Comparison of ENCODE assay signal across 10 mouse cellular contexts in the genomic region with DNA sequence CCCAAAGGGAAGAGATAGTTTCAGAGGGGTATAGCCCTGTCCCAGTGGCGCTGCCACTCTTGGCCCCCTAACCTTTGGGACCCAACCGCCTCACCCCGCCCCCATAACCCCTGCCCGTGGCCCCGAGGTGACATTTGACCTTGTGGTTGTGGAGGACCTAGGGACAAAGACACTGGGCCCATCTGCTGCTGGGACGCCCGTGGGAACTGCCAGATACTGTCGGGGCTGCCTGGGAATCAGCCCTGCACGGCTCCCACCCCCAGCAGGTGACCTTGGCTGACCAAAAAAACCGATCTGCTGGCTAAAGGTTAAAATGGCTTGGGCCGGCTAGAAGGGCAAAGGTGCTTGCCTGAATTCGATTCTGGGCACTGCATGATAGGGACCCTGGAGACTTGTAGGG. TPM values are rescaled to one million over a fixed set of nuclear protein-coding genes. Genes with fewer than 3 reads are reported as not detected.
DNase-seq lines count a peak whose midpoint lies in the region; ATAC-seq lines count a peak whose summit lies in the region.
"Had no signal": no experiment of that assay in that cellular context is flagged by ENCODE, and none has a peak within 500 bp of the region (broad histone marks: within the 10 kb centered on the region; RNA-seq: fewer than 3 reads in every experiment).

No protein-coding gene starts in this region.

- 2% methylated on average over 12 of the region's 12 CpGs for WGBS in midbrain, embryonic 10.5 days
- WGBS in midbrain, embryonic 16.5 days = 13% methylated on average over 12 of the region's 12 CpGs
- 47% methylated on average over 12 of the region's 12 CpGs for WGBS in liver, embryonic 12.5 days (ENCODE audit: insufficient replicate concordance)

- H3K36me3 ChIP-seq in midbrain, embryonic 10.5 days = peaks cover 9% of the 10 kb centered on the region
- no peaks in the 10 kb centered on the region for H3K36me3 ChIP-seq in midbrain, embryonic 16.5 days (ENCODE audit: control insufficient read depth, insufficient read depth, low read length)
- H3K36me3 ChIP-seq in liver, embryonic 12.5 days = peaks cover under 1% of the 10 kb centered on the region; the same call in 1 of the 2 replicates
- H3K36me3 ChIP-seq: forebrain, embryonic 15.5 days had no signal

- no peak overlapping the region for H3K9ac ChIP-seq in midbrain, embryonic 16.5 days (ENCODE audit: low read depth, low read length)
- no peak overlapping the region for H3K9ac ChIP-seq in liver, embryonic 12.5 days

- DNase-seq in adrenal gland, adult 2 months = peak; percentile 63
- DNase-seq in adrenal gland, adult 8-10 months = no peak
- DNase-seq in midbrain, embryonic 10.5 days (ENCODE audit: low spot score) = peak; percentile 71
- DNase-seq in testis, postnatal 14 days (ENCODE audit: low spot score) = no peak
- no peak for DNase-seq in left cerebral cortex, adult 11 months (ENCODE audit: low spot score)
- DNase-seq: thymus, adult 2 months had no signal

- no peaks in the 10 kb centered on the region for H3K9me3 ChIP-seq in midbrain, embryonic 10.5 days (replicated peaks)
- no peaks in the 10 kb centered on the region for H3K9me3 ChIP-seq in midbrain, embryonic 16.5 days (replicated peaks; ENCODE audit: control insufficient read depth, low read length, poor library complexity, severe bottlenecking)
- no peaks in the 10 kb centered on the region for H3K9me3 ChIP-seq in liver, embryonic 12.5 days (replicated peaks)
- H3K9me3 ChIP-seq: forebrain, embryonic 15.5 days had no signal

- peak overlapping the region; percentile 99 for H3K4me3 ChIP-seq in midbrain, embryonic 10.5 days
- no peak overlapping the region for H3K4me3 ChIP-seq in midbrain, embryonic 16.5 days (ENCODE audit: low read depth, low read length)
- H3K4me3 ChIP-seq in liver, embryonic 12.5 days = no peak overlapping the region

- H3K27ac ChIP-seq in midbrain, embryonic 10.5 days (replicated peaks) = peak overlapping the region; percentile 99
- H3K27ac ChIP-seq in midbrain, embryonic 16.5 days (ENCODE audit: low read length) = no peak overlapping the region
- H3K27ac ChIP-seq in liver, embryonic 12.5 days = peak overlapping the region; percentile 69

- H3K27me3 ChIP-seq in midbrain, embryonic 10.5 days (ENCODE audit: low read depth, poor library complexity, severe bottlenecking) = no peaks in the 10 kb centered on the region
- H3K27me3 ChIP-seq in midbrain, embryonic 16.5 days (ENCODE audit: control insufficient read depth, insufficient read depth, low read depth, low read length) = no peaks in the 10 kb centered on the region
- peaks cover 49% of the 10 kb centered on the region for H3K27me3 ChIP-seq in liver, embryonic 12.5 days (replicated peaks)

- ATAC-seq in midbrain, embryonic 16.5 days = no peak
- ATAC-seq in liver, embryonic 12.5 days = no peak
- ATAC-seq in frontal cortex, adult (ENCODE audit: low TSS enrichment) = no peak
- ATAC-seq: forebrain, embryonic 15.5 days had no signal

- H3K4me2 ChIP-seq in midbrain, embryonic 16.5 days (ENCODE audit: low read length) = no peak overlapping the region
- peak overlapping the region; percentile 95 for H3K4me2 ChIP-seq in liver, embryonic 12.5 days
- H3K4me2 ChIP-seq: forebrain, embryonic 15.5 days had no signal

- peaks cover 68% of the 10 kb centered on the region for H3K4me1 ChIP-seq in midbrain, embryonic 10.5 days
- peaks cover 25% of the 10 kb centered on the region for H3K4me1 ChIP-seq in midbrain, embryonic 16.5 days (ENCODE audit: control insufficient read depth, insufficient read depth, low read length)
- peaks cover 46% of the 10 kb centered on the region for H3K4me1 ChIP-seq in liver, embryonic 12.5 days

RNA-seq across cellular contexts. Expression of gene Nr2f6, which starts 1.6 kb away (rescaled TPM):
- total RNA-seq in adrenal gland, adult 2 months (2021) = 10 to 100 TPM; 49.7 to 71.5 TPM
- polyA plus RNA-seq in adrenal gland, adult 2 months (2012; rRNA removed) = 335 and 389 TPM in 2 replicates
- 10 to 100 TPM; 59.1 to 67.2 (median 62.7) TPM for total RNA-seq in adrenal gland, adult 8-10 months (2022)
- 74.7 and 110 TPM in 2 replicates for polyA plus RNA-seq in midbrain, embryonic 10.5 days (2016; fragmentation: Nextera tagmentation; extraction: Ambion mirVana)
- polyA plus RNA-seq in midbrain, embryonic 16.5 days (2015; fragmentation: Nextera tagmentation; extraction: Ambion mirVana) = 19.8 and 20.1 TPM in 2 replicates
- polyA plus RNA-seq in liver, embryonic 12.5 days (2016; fragmentation: Nextera tagmentation; extraction: Ambion mirVana) = 35.3 and 38.8 TPM in 2 replicates

RNA-seq across cellular contexts. Expression of gene Ushbp1, which starts 12.2 kb away (rescaled TPM):
- 10 to 100 TPM; 11.9 to 16.8 TPM for total RNA-seq in adrenal gland, adult 2 months (2021)
- 40.1 and 58.8 TPM in 2 replicates for polyA plus RNA-seq in adrenal gland, adult 2 months (2012; rRNA removed)
- total RNA-seq in adrenal gland, adult 8-10 months (2022) = 10 to 100 TPM; 11.4 to 25.1 (median 18.2) TPM
- 5.0 and 6.3 TPM in 2 replicates for polyA plus RNA-seq in midbrain, embryonic 10.5 days (2016; fragmentation: Nextera tagmentation; extraction: Ambion mirVana)
- polyA plus RNA-seq in midbrain, embryonic 16.5 days (2015; fragmentation: Nextera tagmentation; extraction: Ambion mirVana) = 7.4 and 8.1 TPM in 2 replicates
- 3.6 and 4.0 TPM in 2 replicates for polyA plus RNA-seq in liver, embryonic 12.5 days (2016; fragmentation: Nextera tagmentation; extraction: Ambion mirVana)

RNA-seq across cellular contexts. Expression of gene Ocel1, which starts 12.3 kb away (rescaled TPM):
- 10 to 100 TPM; 16.5 to 17.8 TPM for total RNA-seq in adrenal gland, adult 2 months (2021)
- 32.1 and 36.1 TPM in 2 replicates for polyA plus RNA-seq in adrenal gland, adult 2 months (2012; rRNA removed)
- total RNA-seq in adrenal gland, adult 8-10 months (2022) = 10 to 100 TPM; 15.9 to 18.8 (median 17.7) TPM
- polyA plus RNA-seq in midbrain, embryonic 10.5 days (2016; fragmentation: Nextera tagmentation; extraction: Ambion mirVana) = 4.9 and 6.1 TPM in 2 replicates
- 5.1 and 5.3 TPM in 2 replicates for polyA plus RNA-seq in midbrain, embryonic 16.5 days (2015; fragmentation: Nextera tagmentation; extraction: Ambion mirVana)
- 6.8 and 6.9 TPM in 2 replicates for polyA plus RNA-seq in liver, embryonic 12.5 days (2016; fragmentation: Nextera tagmentation; extraction: Ambion mirVana)

RNA-seq across cellular contexts. Expression of gene Babam1, which starts 13.3 kb away (rescaled TPM):
- total RNA-seq in adrenal gland, adult 2 months (2021) = 100 to 1,000 TPM; 106 to 119 TPM
- 143 and 164 TPM in 2 replicates for polyA plus RNA-seq in adrenal gland, adult 2 months (2012; rRNA removed)
- 100 to 1,000 TPM; 101 to 137 (median 120) TPM for total RNA-seq in adrenal gland, adult 8-10 months (2022)
- 112 TPM in 2 replicates for polyA plus RNA-seq in midbrain, embryonic 10.5 days (2016; fragmentation: Nextera tagmentation; extraction: Ambion mirVana)
- polyA plus RNA-seq in midbrain, embryonic 16.5 days (2015; fragmentation: Nextera tagmentation; extraction: Ambion mirVana) = 89.8 and 91.0 TPM in 2 replicates
- polyA plus RNA-seq in liver, embryonic 12.5 days (2016; fragmentation: Nextera tagmentation; extraction: Ambion mirVana) = 79.0 and 82.6 TPM in 2 replicates

RNA-seq across cellular contexts. Expression of gene Use1, which starts 16.7 kb away (rescaled TPM):
- 100 to 1,000 TPM; 167 to 218 TPM for total RNA-seq in adrenal gland, adult 2 months (2021)
- polyA plus RNA-seq in adrenal gland, adult 2 months (2012; rRNA removed) = 69.3 and 79.6 TPM in 2 replicates
- total RNA-seq in adrenal gland, adult 8-10 months (2022) = 100 to 1,000 TPM; 203 to 262 (median 232) TPM
- 68.5 and 74.3 TPM in 2 replicates for polyA plus RNA-seq in midbrain, embryonic 10.5 days (2016; fragmentation: Nextera tagmentation; extraction: Ambion mirVana)
- polyA plus RNA-seq in midbrain, embryonic 16.5 days (2015; fragmentation: Nextera tagmentation; extraction: Ambion mirVana) = 117 and 123 TPM in 2 replicates
- polyA plus RNA-seq in liver, embryonic 12.5 days (2016; fragmentation: Nextera tagmentation; extraction: Ambion mirVana) = 60.2 and 61.1 TPM in 2 replicates

Comparison
In these comparisons a context has a peak if more than half of its experiments do, and no peak if none do; other contexts are left out.
1. DNase-seq: peak in adrenal gland, adult 2 months (single experiment) and midbrain, embryonic 10.5 days (single experiment); none in adrenal gland, adult 8-10 months (single experiment), testis, postnatal 14 days (single experiment) and left cerebral cortex, adult 11 months (single experiment).